Mouse (Mus musculus) hindbrain, embryonic 15.5 days (tissue): ENCODE measurements around the gene Fcgr3. TPM values are rescaled to one million over a fixed set of nuclear protein-coding genes. Genes with fewer than 3 reads are reported as not detected.
A peak's percentile ranks its signal among the peaks of the same experiment; 100 is the strongest.
"Not testable (repeated sequence)": the region's sequence is repeated elsewhere in the genome, so short reads cannot be mapped to it uniquely, and the experiment has no call there.

Source experiments
- ATAC-seq: fragments of 200-750 bp; cut with Nextera tagmentation; 2 replicates; pipeline ENCODE4 v1.8.0; 2017; ENCODE audit warnings: low read depth, moderate number of reproducible peaks, moderate TSS enrichment; ENCODE audit not compliant: low FRiP score
- H3K27ac ChIP-seq: fragments of 300-500 bp; sonication (generic); replicated peaks from 2 replicates; pipeline ENCODE4 v1.5.1; 2015; ENCODE audit warnings: mild to moderate bottlenecking, inconsistent platforms
- H3K27me3 ChIP-seq: fragments of 300-500 bp; sonication (generic); 2 replicates; pipeline ENCODE4 v1.6.1; 2015; ENCODE audit warnings: control low read depth, inconsistent platforms
- H3K36me3 ChIP-seq: fragments of 300-500 bp; sonication (generic); 2 replicates; pipeline ENCODE4 v1.6.1; 2015; ENCODE audit warnings: control low read depth, inconsistent platforms
- H3K4me1 ChIP-seq: fragments of 300-500 bp; sonication (generic); replicated peaks from 2 replicates; pipeline ENCODE4 v1.6.1; 2015; ENCODE audit warnings: control low read depth, inconsistent platforms
- H3K4me2 ChIP-seq: fragments of 300-500 bp; sonication (generic); 2 replicates; pipeline ENCODE4 v1.6.1; 2015; ENCODE audit warnings: moderate library complexity, mild to moderate bottlenecking, inconsistent platforms
- H3K4me3 ChIP-seq: fragments of 300-500 bp; sonication (generic); 2 replicates; pipeline ENCODE4 v1.5.1; 2015; ENCODE audit warnings: mild to moderate bottlenecking, inconsistent platforms
- H3K9ac ChIP-seq: fragments of 300-500 bp; sonication (generic); 2 replicates; pipeline ENCODE4 v1.6.1; 2015; ENCODE audit warnings: inconsistent platforms
- H3K9me3 ChIP-seq: fragments of 300-500 bp; sonication (generic); 2 replicates; pipeline ENCODE4 v1.6.1; 2016; ENCODE audit warnings: control low read depth, inconsistent platforms
- WGBS: fragments of 180-500 bp; shearing (Covaris S2); methylation state at CpG from one replicate; pipeline ENCODE4 v1.1.7; 2015; 5-methylcytosine and 5-hydroxymethylcytosine counted together
- polyA plus RNA-seq: library from polyadenylated mRNA; unstranded; fragments of >200 nt; fragmentation: Nextera tagmentation; extraction: Ambion mirVana; gene quantifications from 2 replicates; pipeline ENCODE4 v1.2.1, GENCODE M21; 2015

Gene Fcgr3
- polyA plus RNA-seq, 1 experiment from 2014 or later: 9.6 TPM

DNA sequence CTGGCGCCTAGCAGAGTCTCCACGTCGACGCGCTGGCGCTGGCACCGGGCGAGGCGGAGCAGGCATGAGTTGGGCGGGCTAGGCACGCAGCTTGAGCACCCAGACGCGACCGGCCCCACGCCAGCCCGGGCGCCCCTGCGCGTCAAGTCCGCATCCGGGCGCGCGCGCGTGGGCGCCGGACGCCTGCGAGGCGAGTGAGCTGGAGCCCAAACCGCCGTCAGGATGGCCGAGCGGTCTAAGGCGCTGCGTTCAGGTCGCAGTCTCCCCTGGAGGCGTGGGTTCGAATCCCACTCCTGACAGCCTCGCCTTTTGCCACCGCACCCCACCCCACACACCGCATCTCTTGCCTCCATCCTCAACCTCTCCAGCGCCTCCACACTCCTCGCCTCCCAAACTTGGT lies 1.0 kb upstream of the Fcgr3 start:
- peak overlapping the region; percentile 45 for H3K4me2 ChIP-seq
- WGBS: 6% methylated on average over 31 of the region's 45 CpGs
- H3K4me3 ChIP-seq: peak overlapping the region; percentile 31
- ATAC-seq: peak; percentile 19
- not testable (repeated sequence) for H3K4me1 ChIP-seq, H3K27ac ChIP-seq, H3K9me3 ChIP-seq, H3K36me3 ChIP-seq, H3K9ac ChIP-seq
- H3K27me3 ChIP-seq: peaks cover 35% of the 10 kb centered on the region

DNA sequence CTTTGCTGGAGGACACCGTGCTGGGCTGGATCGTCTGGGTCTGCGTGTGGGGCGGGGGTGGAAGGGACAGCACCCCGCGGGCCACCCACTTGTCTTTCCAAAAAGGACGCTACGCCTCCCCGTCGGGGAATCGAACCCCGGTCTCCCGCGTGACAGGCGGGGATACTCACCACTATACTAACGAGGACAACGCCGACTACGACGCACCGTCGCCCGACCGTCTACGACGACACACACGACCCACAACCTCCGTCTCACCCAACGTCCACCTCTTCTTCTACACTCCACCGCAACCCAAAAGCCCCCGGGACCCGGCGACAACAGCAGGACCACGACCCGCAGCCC lies 480 bp upstream of the Fcgr3 start:
- H3K27me3 ChIP-seq: peaks cover 35% of the 10 kb centered on the region
- not testable (repeated sequence) for H3K27ac ChIP-seq, H3K4me1 ChIP-seq, H3K9me3 ChIP-seq, H3K36me3 ChIP-seq, H3K9ac ChIP-seq
- H3K4me2 ChIP-seq: peak overlapping the region; percentile 43
- peak overlapping the region; percentile 27 for H3K4me3 ChIP-seq
- peak; percentile 31 for ATAC-seq
- under 1% methylated on average over 24 of the region's 35 CpGs for WGBS

DNA sequence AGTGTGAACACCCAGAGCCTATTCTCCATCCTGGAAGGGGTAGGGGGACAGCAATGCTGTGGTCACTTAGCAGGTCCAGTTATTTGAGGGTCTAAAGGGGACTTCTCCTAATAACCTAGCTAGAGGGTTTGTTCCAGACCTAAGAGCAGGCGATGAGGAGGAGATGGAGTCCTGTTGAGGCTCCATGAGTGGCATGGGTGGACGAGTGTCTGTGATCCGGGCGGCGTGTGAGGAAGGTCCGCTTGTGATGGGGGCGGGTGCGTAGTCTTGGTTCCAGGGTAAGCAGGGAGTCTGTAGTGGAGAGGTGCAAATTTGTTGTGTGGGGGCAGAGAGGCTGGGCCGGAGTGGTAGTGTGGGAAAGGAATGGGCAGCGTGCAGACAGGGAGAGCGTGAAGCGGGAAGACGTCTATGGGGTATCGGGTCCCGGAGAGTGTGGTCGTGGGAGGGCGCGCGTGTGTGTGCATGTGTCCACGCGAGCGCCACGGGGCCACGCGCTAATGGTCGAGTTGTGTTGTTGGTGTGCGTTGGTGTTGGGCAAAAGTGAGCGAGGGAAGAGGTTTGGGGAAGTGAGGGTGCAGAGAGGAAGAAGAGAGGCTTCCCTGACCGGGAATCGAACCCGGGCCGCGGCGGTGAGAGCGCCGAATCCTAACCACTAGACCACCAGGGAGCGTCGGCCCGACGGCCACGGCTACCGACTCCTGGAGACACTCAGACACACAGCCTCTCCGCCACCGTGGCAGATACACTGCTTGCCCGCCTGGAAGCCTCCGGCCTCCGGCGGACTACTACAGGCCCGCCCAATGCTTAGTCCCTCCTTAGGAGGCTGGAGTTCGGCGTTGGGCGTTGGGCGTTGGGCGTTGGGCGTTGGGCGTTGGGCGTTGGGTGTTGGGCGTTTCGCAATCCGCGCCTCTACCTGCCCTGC lies 905 bp downstream of the Fcgr3 start:
- not testable (repeated sequence) for H3K4me1 ChIP-seq, H3K9me3 ChIP-seq, H3K36me3 ChIP-seq, H3K9ac ChIP-seq, H3K27ac ChIP-seq
- WGBS: 8% methylated on average over 42 of the region's 61 CpGs
- peak; percentile 71 for ATAC-seq
- Histone ChIP-seq H3K4me3 (peak overlapping the region; percentile 27), H3K27me3 (peaks cover 28% of the 10 kb centered on the region), H3K4me2 (peak overlapping the region; percentile 45)

DNA sequence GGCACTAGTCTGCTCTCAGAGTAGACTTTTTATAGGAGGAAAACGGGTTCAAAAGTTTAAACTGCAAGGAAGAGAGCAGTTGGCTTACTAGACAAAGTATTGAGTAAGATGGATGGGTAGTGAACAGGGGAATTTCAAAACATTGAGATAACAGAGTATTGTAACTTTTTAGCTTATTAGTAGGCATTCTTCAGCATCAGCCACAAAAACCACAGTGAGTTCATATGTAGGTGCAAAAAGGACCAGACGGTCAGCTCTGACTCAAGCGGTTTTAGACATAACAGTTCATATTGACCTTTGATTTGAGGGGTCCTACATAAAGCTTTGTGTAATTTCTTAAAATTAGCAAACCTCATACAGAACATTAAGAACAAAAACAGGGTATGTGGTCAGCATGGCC lies 3.2 kb downstream of the Fcgr3 start:
- Histone ChIP-seq H3K36me3 (no peaks in the 10 kb centered on the region), H3K4me1 (peaks cover 8% of the 10 kb centered on the region; the same call in 1 of the 2 replicates), H3K4me3 (no peak overlapping the region), H3K4me2 (no peak overlapping the region), H3K27me3 (peaks cover 23% of the 10 kb centered on the region), H3K9ac (no peak overlapping the region), H3K9me3 (no peaks in the 10 kb centered on the region), H3K27ac (no peak overlapping the region)
- WGBS: 90% methylated on average over 3 of the region's 3 CpGs
- no peak for ATAC-seq

DNA sequence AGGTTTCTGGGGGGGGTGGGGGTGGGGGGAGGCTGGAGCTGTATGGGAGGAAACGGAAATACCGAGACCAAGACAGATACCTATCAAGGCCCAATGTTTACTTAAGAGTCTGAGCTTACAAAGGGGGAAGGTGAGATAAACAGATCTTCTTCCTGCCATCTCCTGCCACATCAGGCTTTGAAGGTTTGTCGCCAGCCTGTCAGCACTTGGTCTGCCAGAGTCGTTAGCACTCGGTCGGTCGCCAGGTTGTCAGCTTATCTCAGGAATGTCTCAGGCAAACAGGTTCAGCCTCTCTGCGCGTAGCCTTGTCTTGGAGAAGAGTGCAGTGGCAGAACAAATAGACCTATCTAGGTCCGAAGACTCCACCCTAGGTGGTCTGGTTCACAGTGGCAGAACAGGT lies 4.3 kb downstream of the Fcgr3 start:
- H3K27ac ChIP-seq: no peak overlapping the region
- H3K4me1 ChIP-seq: peaks cover 8% of the 10 kb centered on the region; the same call in 1 of the 2 replicates
- no peak overlapping the region for H3K4me3 ChIP-seq
- no peaks in the 10 kb centered on the region for H3K9me3 ChIP-seq
- peaks cover 17% of the 10 kb centered on the region for H3K27me3 ChIP-seq
- no peak for ATAC-seq
- H3K4me2 ChIP-seq: no peak overlapping the region
- no peak overlapping the region for H3K9ac ChIP-seq
- no peaks in the 10 kb centered on the region for H3K36me3 ChIP-seq
- 66% methylated on average over 10 of the region's 10 CpGs for WGBS

DNA sequence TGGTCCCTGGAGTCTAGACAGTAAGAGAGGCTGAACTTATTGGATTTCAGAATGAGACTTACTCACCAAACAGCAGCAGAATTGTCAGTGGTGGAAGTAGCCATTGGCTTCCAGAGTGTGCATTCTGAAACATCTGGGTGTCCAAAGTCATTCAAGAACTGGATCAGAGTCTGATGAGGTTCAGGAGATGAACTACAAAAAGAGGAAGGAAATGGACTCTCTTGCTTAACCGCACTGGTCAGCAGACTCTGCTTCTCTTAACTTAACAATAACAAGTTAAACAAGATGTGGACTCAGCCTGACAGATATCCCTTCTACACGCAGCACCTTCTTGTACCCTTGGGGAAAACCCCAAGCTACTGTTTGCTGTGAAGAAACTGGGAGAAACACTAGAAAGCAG lies 5.5 kb downstream of the Fcgr3 start:
- Histone ChIP-seq H3K27ac (no peak overlapping the region), H3K9me3 (no peaks in the 10 kb centered on the region), H3K4me2 (no peak overlapping the region), H3K27me3 (peaks cover 10% of the 10 kb centered on the region), H3K9ac (no peak overlapping the region), H3K4me3 (no peak overlapping the region), H3K4me1 (peaks cover 4% of the 10 kb centered on the region; the same call in 1 of the 2 replicates), H3K36me3 (no peaks in the 10 kb centered on the region)
- ATAC-seq: no peak
- WGBS: 91% methylated on average over 2 of the region's 2 CpGs

DNA sequence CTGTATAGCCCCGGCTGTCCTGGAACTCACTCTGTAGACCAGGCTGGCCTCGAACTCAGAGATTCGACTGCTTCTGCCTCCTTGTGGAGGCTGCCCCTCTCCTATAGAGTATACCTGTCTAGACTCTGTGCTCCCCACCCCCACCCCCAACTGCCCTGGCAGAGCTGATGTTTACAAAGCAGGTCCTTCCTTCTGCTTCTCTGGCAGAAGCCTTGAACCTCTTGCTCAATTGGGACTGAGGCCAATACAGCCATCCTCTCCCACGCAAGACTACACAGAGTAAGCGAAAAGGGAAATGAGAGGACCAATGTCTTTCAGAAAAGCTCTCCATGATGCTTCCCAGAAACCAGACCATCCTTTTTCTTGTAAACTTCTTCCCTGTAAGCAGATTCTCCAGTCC lies 7.5 kb downstream of the Fcgr3 start:
- no peak for ATAC-seq
- Histone ChIP-seq H3K27me3 (0 out of 2 replicates have a peak, but pooled peaks cover 2% of the 10 kb centered on the region), H3K4me1 (no peaks in the 10 kb centered on the region), H3K27ac (no peak overlapping the region), H3K4me2 (no peak overlapping the region), H3K9me3 (no peaks in the 10 kb centered on the region), H3K4me3 (no peak overlapping the region), H3K36me3 (no peaks in the 10 kb centered on the region), H3K9ac (no peak overlapping the region)
- 92% methylated on average over 5 of the region's 5 CpGs for WGBS

DNA sequence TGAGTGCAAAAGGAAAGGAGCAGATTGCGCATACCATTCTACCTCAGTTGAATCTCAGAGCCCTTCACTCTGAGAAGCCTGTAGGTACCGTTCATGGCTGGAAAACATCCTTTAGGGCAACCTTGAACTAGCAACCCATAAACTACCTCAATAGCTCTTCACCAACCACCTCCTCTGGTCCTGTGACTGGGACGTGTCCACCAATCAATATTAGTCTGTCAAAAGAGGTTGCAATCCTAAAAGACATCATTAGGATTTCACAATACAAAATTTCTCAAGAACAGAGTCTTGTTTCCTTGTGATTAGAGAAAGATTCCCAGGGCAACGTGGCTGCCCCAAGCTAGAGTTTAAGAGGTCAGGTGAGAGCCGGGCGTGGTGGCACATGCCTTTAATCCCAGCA lies 11.4 kb downstream of the Fcgr3 start:
- ATAC-seq: no peak
- H3K9ac ChIP-seq: no peak overlapping the region

DNA sequence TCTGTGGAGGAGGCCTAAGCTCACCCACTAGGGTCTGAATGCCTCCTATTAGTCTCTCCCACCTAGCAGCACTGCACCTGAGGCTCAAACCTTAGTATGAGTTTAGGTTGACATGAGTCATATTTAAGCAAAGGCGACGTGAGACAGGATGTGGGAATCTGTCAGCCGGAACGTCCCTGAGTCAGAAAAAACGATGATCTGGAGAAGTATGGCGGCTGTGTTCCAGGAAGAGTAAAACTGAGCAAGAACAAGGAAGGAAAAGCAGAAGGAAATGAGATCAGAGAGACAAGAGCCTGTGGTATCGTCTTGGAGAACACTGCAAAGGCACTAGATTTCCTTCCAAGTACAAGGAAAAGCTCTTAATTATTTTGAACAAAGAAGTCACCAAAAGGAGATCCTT lies 14.0 kb downstream of the Fcgr3 start:
- no peak for ATAC-seq

More for the DNA sequence above, 11.4 kb downstream of the Fcgr3 start:
- Histone ChIP-seq H3K27ac (no peak overlapping the region), H3K27me3 (0 out of 2 replicates have a peak, but pooled peaks cover 2% of the 10 kb centered on the region), H3K4me3 (no peak overlapping the region), H3K9me3 (no peaks in the 10 kb centered on the region), H3K36me3 (no peaks in the 10 kb centered on the region), H3K4me1 (no peaks in the 10 kb centered on the region), H3K4me2 (no peak overlapping the region)
- WGBS: 84% methylated on average over 6 of the region's 6 CpGs

DNA sequence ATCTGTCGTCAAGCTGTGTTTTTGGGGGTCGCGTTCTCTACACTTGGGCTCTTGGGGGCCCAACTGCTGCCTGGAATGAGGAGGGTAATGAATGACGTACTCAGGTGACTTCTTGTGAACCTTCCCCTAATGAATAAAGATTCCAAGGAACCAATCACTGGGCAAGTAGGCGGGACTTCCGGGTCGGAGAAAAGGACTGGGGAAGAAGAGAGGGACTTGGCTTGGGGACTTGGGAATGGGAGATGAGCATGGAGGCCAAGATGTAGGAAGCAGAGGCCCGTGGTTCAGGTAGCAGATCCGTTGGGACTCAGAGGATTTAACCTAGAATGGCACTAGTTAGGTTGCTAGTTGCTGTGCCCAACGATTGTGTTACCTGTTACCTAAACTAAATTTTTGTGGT lies 15.5 kb downstream of the Fcgr3 start:
- H3K27ac ChIP-seq: no peak overlapping the region
- H3K27me3 ChIP-seq: 0 out of 2 replicates have a peak, but pooled peaks cover 2% of the 10 kb centered on the region
- 60% methylated on average over 10 of the region's 10 CpGs for WGBS
- no peaks in the 10 kb centered on the region for H3K9me3 ChIP-seq
- peak overlapping the region; percentile 16; the same call in 1 of the 2 replicates for H3K4me2 ChIP-seq
- H3K4me3 ChIP-seq: no peak overlapping the region
- H3K9ac ChIP-seq: no peak overlapping the region
- peaks cover 4% of the 10 kb centered on the region; the same call in 1 of the 2 replicates for H3K4me1 ChIP-seq
- ATAC-seq: no peak
- no peaks in the 10 kb centered on the region for H3K36me3 ChIP-seq

More for the DNA sequence above, 14.0 kb downstream of the Fcgr3 start:
- Histone ChIP-seq H3K9me3 (no peaks in the 10 kb centered on the region), H3K4me3 (no peak overlapping the region), H3K4me2 (no peak overlapping the region), H3K36me3 (no peaks in the 10 kb centered on the region), H3K9ac (no peak overlapping the region), H3K4me1 (no peaks in the 10 kb centered on the region), H3K27ac (no peak overlapping the region), H3K27me3 (0 out of 2 replicates have a peak, but pooled peaks cover 2% of the 10 kb centered on the region)
- WGBS: 88% methylated on average over 7 of the region's 7 CpGs

DNA sequence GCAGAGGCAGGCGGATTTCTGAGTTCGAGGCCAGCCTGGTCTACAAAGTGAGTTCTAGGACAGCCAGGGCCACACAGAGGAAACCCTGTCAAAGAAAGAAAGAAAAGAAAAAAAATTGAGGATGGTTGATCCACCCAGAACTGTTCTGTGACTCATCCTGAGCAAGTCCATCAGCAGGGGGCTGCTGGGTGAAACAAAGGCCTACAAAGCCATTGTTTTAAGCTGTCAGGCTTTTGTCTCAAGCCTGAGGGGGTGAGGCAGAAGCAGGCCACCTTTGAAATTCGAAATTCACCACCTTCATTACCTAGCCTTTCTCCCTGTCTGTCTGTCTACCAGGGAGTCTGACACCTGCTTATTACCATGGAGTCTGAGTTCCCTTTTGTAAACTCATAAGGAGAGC lies 18.2 kb downstream of the Fcgr3 start:
- H3K4me1 ChIP-seq: peaks cover 7% of the 10 kb centered on the region; the same call in 1 of the 2 replicates
- no peak for ATAC-seq
- 70% methylated on average over 3 of the region's 3 CpGs for WGBS

DNA sequence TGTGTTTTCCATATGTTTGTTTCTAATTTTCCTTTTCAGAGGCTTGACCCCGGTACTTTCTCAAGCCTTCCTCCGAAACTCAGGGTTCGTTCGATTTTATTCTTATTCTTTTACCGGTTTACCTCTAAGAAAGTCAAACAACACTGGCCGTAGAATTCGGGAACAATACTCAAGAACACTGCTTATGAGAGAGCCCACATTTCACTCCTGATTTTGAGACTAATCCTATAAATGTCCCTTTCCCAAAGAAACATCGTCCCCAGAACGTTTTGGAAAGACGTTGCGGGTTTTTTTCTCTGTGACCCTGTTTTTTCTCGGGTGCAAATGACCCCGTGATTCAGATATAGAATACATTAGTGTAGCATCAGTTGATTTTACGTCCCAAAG lies 19.7 kb downstream of the Fcgr3 start:
- peak overlapping the region; percentile 29 for H3K9ac ChIP-seq
- peaks cover 7% of the 10 kb centered on the region; the same call in 1 of the 2 replicates for H3K4me1 ChIP-seq
- peak; percentile 23 for ATAC-seq
- 0 out of 2 replicates have a peak, but pooled peaks cover 4% of the 10 kb centered on the region for H3K27me3 ChIP-seq
- no peaks in the 10 kb centered on the region for H3K9me3 ChIP-seq
- peak overlapping the region; percentile 51 for H3K4me2 ChIP-seq
- H3K27ac ChIP-seq: 0 out of 2 replicates have a peak overlapping the region, but pooled peaks have one; percentile 33
- 6% methylated on average over 14 of the region's 14 CpGs for WGBS
- no peaks in the 10 kb centered on the region for H3K36me3 ChIP-seq
- peak overlapping the region; percentile 75 for H3K4me3 ChIP-seq

More for the DNA sequence above, 18.2 kb downstream of the Fcgr3 start:
- Histone ChIP-seq H3K4me3 (no peak overlapping the region), H3K36me3 (no peaks in the 10 kb centered on the region), H3K9me3 (no peaks in the 10 kb centered on the region), H3K9ac (no peak overlapping the region), H3K27ac (no peak overlapping the region), H3K27me3 (no peaks in the 10 kb centered on the region), H3K4me2 (no peak overlapping the region)
